32 mouse cellular contexts compared by ENCODE assay signal in the genomic region with DNA sequence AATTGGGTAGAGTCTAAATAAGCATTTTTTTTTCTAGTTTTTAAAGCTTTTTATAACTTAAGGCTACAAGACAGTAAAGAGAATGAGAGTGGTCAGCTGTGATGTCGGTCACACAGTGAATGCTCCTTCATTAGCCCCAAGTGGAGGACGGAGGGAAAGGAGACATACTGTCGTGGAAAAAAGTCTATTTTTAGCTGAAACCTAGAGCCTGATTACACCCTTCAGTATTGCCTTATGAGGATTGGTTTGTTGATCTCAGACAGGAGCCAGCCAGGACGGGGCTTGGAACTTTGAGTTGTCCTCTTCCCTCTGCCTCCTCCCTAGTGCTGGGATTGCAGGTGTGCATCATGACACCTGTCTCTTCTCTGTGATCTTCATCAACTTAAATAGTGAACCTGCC. TPM values are rescaled to one million over a fixed set of nuclear protein-coding genes. Genes with fewer than 3 reads are reported as not detected.
DNase-seq lines count a peak whose midpoint lies in the region; ATAC-seq and TF ChIP-seq lines count a peak whose summit lies in the region.
"Had no signal": no experiment of that assay in that cellular context is flagged by ENCODE, and none has a peak within 500 bp of the region (broad histone marks: within the 10 kb centered on the region; RNA-seq: fewer than 3 reads in every experiment).

No protein-coding gene starts in this region.

- H3K4me3 ChIP-seq in heart, adult 2 months, result no peak overlapping the region
- no peak overlapping the region for H3K4me3 ChIP-seq in heart, embryonic 12.5 days
- H3K4me3 ChIP-seq in heart, postnatal 0 days (ENCODE audit: low read depth, low read length), result no peak overlapping the region
- H3K4me3 ChIP-seq in intestine, postnatal 0 days (ENCODE audit: low read depth, low read length), result no peak overlapping the region
- H3K4me3 ChIP-seq: embryonic facial prominence, embryonic 13.5 days; forebrain, embryonic 10.5 days; forebrain, embryonic 15.5 days; hindbrain, embryonic 12.5 days; intestine, embryonic 15.5 days; limb, embryonic 12.5 days; liver, embryonic 15.5 days; lung, embryonic 15.5 days; midbrain, embryonic 10.5 days; midbrain, embryonic 15.5 days; neural tube, embryonic 15.5 days had no signal

- intact Hi-C loops in heart, adult 2 months (cut with DNase I), result no loop called here
- intact Hi-C loops in heart, postnatal 36 days (cut with DNase I), result no loop called here

- TF ChIP-seq POLR2A in heart, adult 2 months (IDR thresholded peaks at IDR 0.05; ENCODE audit: insufficient read depth, low read depth, low read length), result peak; percentile 20; the same call in 1 of the 2 replicates

- no peak for TF ChIP-seq EP300 in heart, adult 2 months (IDR thresholded peaks at IDR 0.05; ENCODE audit: insufficient read depth, low read depth, low read length)
- TF ChIP-seq EP300 in heart, postnatal 0 days (IDR thresholded peaks at IDR 0.05; ENCODE audit: low read depth), result peak; percentile 37; the same call in 1 of the 2 replicates

- WGBS in heart, adult 2 months, result 35% methylated on average over 4 of the region's 4 CpGs
- 31% methylated on average over 4 of the region's 4 CpGs for WGBS in heart, embryonic 12.5 days
- 28% methylated on average over 4 of the region's 4 CpGs for WGBS in heart, postnatal 0 days
- 72% methylated on average over 4 of the region's 4 CpGs for WGBS in intestine, postnatal 0 days

- H3K9me3 ChIP-seq in heart, embryonic 12.5 days (replicated peaks), result no peaks in the 10 kb centered on the region
- no peaks in the 10 kb centered on the region for H3K9me3 ChIP-seq in heart, postnatal 0 days (replicated peaks; ENCODE audit: control insufficient read depth, low read length)
- H3K9me3 ChIP-seq in intestine, postnatal 0 days (ENCODE audit: control insufficient read depth), result no peaks in the 10 kb centered on the region
- H3K9me3 ChIP-seq: embryonic facial prominence, embryonic 13.5 days; forebrain, embryonic 10.5 days; forebrain, embryonic 15.5 days; hindbrain, embryonic 12.5 days; intestine, embryonic 15.5 days; limb, embryonic 12.5 days; liver, embryonic 15.5 days; lung, embryonic 15.5 days; midbrain, embryonic 10.5 days; midbrain, embryonic 15.5 days; neural tube, embryonic 15.5 days had no signal

- H3K27me3 ChIP-seq in heart, adult 2 months (ENCODE audit: control insufficient read depth, insufficient read depth, low read length), result no peaks in the 10 kb centered on the region
- H3K27me3 ChIP-seq in heart, embryonic 12.5 days (replicated peaks), result no peaks in the 10 kb centered on the region
- no peaks in the 10 kb centered on the region for H3K27me3 ChIP-seq in heart, postnatal 0 days (ENCODE audit: control insufficient read depth, insufficient read depth, low read length)
- no peaks in the 10 kb centered on the region for H3K27me3 ChIP-seq in intestine, postnatal 0 days (replicated peaks; ENCODE audit: control insufficient read depth, insufficient read depth, low read length)
- H3K27me3 ChIP-seq: CH12.LX; embryonic facial prominence, embryonic 13.5 days; forebrain, embryonic 15.5 days; hindbrain, embryonic 12.5 days; intestine, embryonic 15.5 days; limb, embryonic 12.5 days; liver, embryonic 15.5 days; lung, embryonic 15.5 days; midbrain, embryonic 15.5 days; neural tube, embryonic 15.5 days had no signal

- no peak for DNase-seq in heart, adult 2 months
- DNase-seq in heart, postnatal 36 days, result no peak
- peak; percentile 87 for DNase-seq in heart, postnatal 0 days (ENCODE audit: low spot score)
- no peak for DNase-seq in B cell, adult 2 months
- no peak for DNase-seq in spleen, adult 12 weeks (ENCODE audit: low spot score)
- DNase-seq: adrenal gland, adult 2 months; adrenal gland, postnatal 36 days; cerebellum, adult 18-20 months; cerebellum, postnatal 10 days; kidney, adult 8-10 months; kidney, postnatal 14 days; retina, postnatal 1 day; right cerebral cortex, postnatal 14 days; thymus, adult 2 months; thymus, postnatal 36 days had no signal

- ATAC-seq in heart, embryonic 12.5 days (ENCODE audit: insufficient number of reproducible peaks, low FRiP score), result peak; percentile 73; the same call in 1 of the 2 replicates
- ATAC-seq in heart, postnatal 0 days (ENCODE audit: insufficient read depth, low read depth), result peak; percentile 87
- ATAC-seq in intestine, postnatal 0 days, result no peak
- ATAC-seq: activated CD4-positive, CD25-positive, alpha-beta regulatory T cell, adult 4 months; forebrain, embryonic 15.5 days; hindbrain, postnatal 0 days; intestine, embryonic 15.5 days; midbrain, embryonic 15.5 days had no signal

- peaks cover 2% of the 10 kb centered on the region for H3K4me1 ChIP-seq in heart, adult 2 months (ENCODE audit: control insufficient read depth, insufficient read depth, low read length)
- peaks cover 15% of the 10 kb centered on the region; the same call in 1 of the 2 replicates for H3K4me1 ChIP-seq in heart, embryonic 12.5 days (replicated peaks)
- H3K4me1 ChIP-seq in heart, postnatal 0 days (ENCODE audit: control insufficient read depth, insufficient read depth), result peaks cover 22% of the 10 kb centered on the region
- H3K4me1 ChIP-seq in intestine, postnatal 0 days (replicated peaks; ENCODE audit: control insufficient read depth, insufficient read depth, low read length), result no peaks in the 10 kb centered on the region
- H3K4me1 ChIP-seq: intestine, embryonic 15.5 days; liver, embryonic 15.5 days; lung, embryonic 15.5 days had no signal

- peaks cover 5% of the 10 kb centered on the region; the same call in 1 of the 2 replicates for H3K79me2 ChIP-seq in heart, adult 2 months (replicated peaks; ENCODE audit: control insufficient read depth, insufficient read depth, low read length)

- H3K9ac ChIP-seq in heart, adult 2 months (ENCODE audit: low read depth, low read length), result no peak overlapping the region
- H3K9ac ChIP-seq in heart, embryonic 12.5 days, result no peak overlapping the region
- H3K9ac ChIP-seq in heart, postnatal 0 days (replicated peaks; ENCODE audit: low read depth, low read length), result peak overlapping the region; percentile 42; the same call in 1 of the 2 replicates
- H3K9ac ChIP-seq in intestine, postnatal 0 days (ENCODE audit: low read depth, low read length), result no peak overlapping the region
- H3K9ac ChIP-seq: embryonic facial prominence, embryonic 13.5 days; forebrain, embryonic 15.5 days; hindbrain, embryonic 12.5 days; intestine, embryonic 15.5 days; limb, embryonic 12.5 days; liver, embryonic 15.5 days; lung, embryonic 15.5 days; midbrain, embryonic 15.5 days; neural tube, embryonic 15.5 days had no signal

- peak overlapping the region; percentile 87 for H3K27ac ChIP-seq in heart, adult 2 months
- H3K27ac ChIP-seq in heart, embryonic 12.5 days (ENCODE audit: poor library complexity, severe bottlenecking), result peak overlapping the region; percentile 91
- H3K27ac ChIP-seq in heart, postnatal 0 days (ENCODE audit: low read depth), result peak overlapping the region; percentile 96
- H3K27ac ChIP-seq in intestine, postnatal 0 days (ENCODE audit: low read depth, low read length), result no peak overlapping the region
- H3K27ac ChIP-seq: embryonic facial prominence, embryonic 13.5 days; forebrain, embryonic 15.5 days; hindbrain, embryonic 12.5 days; hindbrain, postnatal 0 days; intestine, embryonic 15.5 days; limb, embryonic 12.5 days; liver, embryonic 15.5 days; midbrain, embryonic 15.5 days; neural tube, embryonic 15.5 days; stomach, postnatal 0 days had no signal

- H3K4me2 ChIP-seq in heart, embryonic 12.5 days, result peak overlapping the region; percentile 23; the same call in 1 of the 2 replicates
- H3K4me2 ChIP-seq in heart, postnatal 0 days (ENCODE audit: low read depth, low read length), result no peak overlapping the region; the same call in 1 of the 2 replicates
- H3K4me2 ChIP-seq in intestine, postnatal 0 days (replicated peaks; ENCODE audit: low read depth), result no peak overlapping the region
- H3K4me2 ChIP-seq: embryonic facial prominence, embryonic 13.5 days; forebrain, embryonic 15.5 days; hindbrain, embryonic 12.5 days; intestine, embryonic 15.5 days; limb, embryonic 12.5 days; liver, embryonic 15.5 days; lung, embryonic 15.5 days; midbrain, embryonic 15.5 days; neural tube, embryonic 15.5 days had no signal

- H3K36me3 ChIP-seq in heart, adult 2 months (ENCODE audit: control insufficient read depth, insufficient read depth, low read length), result peaks cover 7% of the 10 kb centered on the region
- 0 out of 2 replicates have a peak, but pooled peaks cover 10% of the 10 kb centered on the region for H3K36me3 ChIP-seq in heart, embryonic 12.5 days
- 0 out of 2 replicates have a peak, but pooled peaks cover 16% of the 10 kb centered on the region for H3K36me3 ChIP-seq in heart, postnatal 0 days (replicated peaks; ENCODE audit: control insufficient read depth, insufficient read depth, low read length)
- H3K36me3 ChIP-seq in intestine, postnatal 0 days (ENCODE audit: control insufficient read depth, insufficient read depth), result no peaks in the 10 kb centered on the region
- H3K36me3 ChIP-seq: embryonic facial prominence, embryonic 13.5 days; intestine, embryonic 15.5 days; lung, embryonic 15.5 days had no signal

- no peak for TF ChIP-seq CTCF in heart, adult 2 months (IDR thresholded peaks at IDR 0.05)
- no peak for TF ChIP-seq CTCF in heart, postnatal 0 days (IDR thresholded peaks at IDR 0.05; ENCODE audit: low read depth)
- TF ChIP-seq CTCF in intestine, postnatal 0 days (IDR thresholded peaks at IDR 0.05; ENCODE audit: low read depth), result no peak

RNA-seq across cellular contexts. Expression of a gene that starts 26.6 kb away (rescaled TPM):
- total RNA-seq in heart, adult 2 months (2021), result 10 to 100 TPM; 47.7 to 48.9 TPM
- 7.4 and 25.6 TPM in 2 replicates for polyA plus RNA-seq in heart, adult 2 months (2012; rRNA removed)
- 10 to 100 TPM; 42.1 to 51.2 TPM for total RNA-seq in heart, postnatal 36 days (2021)
- 48.4 and 51.1 TPM in 2 replicates for polyA plus RNA-seq in heart, embryonic 12.5 days (2016; fragmentation: Nextera tagmentation; extraction: Ambion mirVana)
- 55.3 and 60.0 TPM in 2 replicates for total RNA-seq in heart, postnatal 0 days (2014; rRNA removed; ENCODE audit: low replicate concordance)
- 42.4 and 47.1 TPM in 2 replicates for polyA plus RNA-seq in heart, postnatal 0 days (2015; fragmentation: Nextera tagmentation; extraction: Ambion mirVana)
- polyA plus RNA-seq in intestine, postnatal 0 days (2015; fragmentation: Nextera tagmentation; extraction: Ambion mirVana), result 14.8 and 15.1 TPM in 2 replicates

RNA-seq across cellular contexts. Expression of a gene that starts 37.8 kb away (rescaled TPM):
- 1 to 10 TPM; 7.4 to 7.6 TPM for total RNA-seq in heart, adult 2 months (2021)
- 5.8 and 7.3 TPM in 2 replicates for polyA plus RNA-seq in heart, adult 2 months (2012; rRNA removed)
- total RNA-seq in heart, postnatal 36 days (2021), result 1 to 10 TPM; 7.1 to 8.6 TPM
- polyA plus RNA-seq in heart, embryonic 12.5 days (2016; fragmentation: Nextera tagmentation; extraction: Ambion mirVana), result 12.4 and 13.5 TPM in 2 replicates
- total RNA-seq in heart, postnatal 0 days (2014; rRNA removed; ENCODE audit: low replicate concordance), result 7.3 and 13.9 TPM in 2 replicates
- 9.7 and 11.5 TPM in 2 replicates for polyA plus RNA-seq in heart, postnatal 0 days (2015; fragmentation: Nextera tagmentation; extraction: Ambion mirVana)
- 4.7 and 6.6 TPM in 2 replicates for polyA plus RNA-seq in intestine, postnatal 0 days (2015; fragmentation: Nextera tagmentation; extraction: Ambion mirVana)
